Mouse (Mus musculus): ENCODE data around the gene Srbd1. TPM values are rescaled to one million over a fixed set of nuclear protein-coding genes. Genes with fewer than 3 reads are reported as not detected.
A peak's percentile ranks its signal among the peaks of the same experiment; 100 is the strongest.

Srbd1 gene
- polyA plus RNA-seq, 1 experiment from 2014 or later, result 8.0 TPM

- 95% methylated on average over 3 of the region's 3 CpGs for WGBS
- no peak overlapping the region for H3K27ac ChIP-seq
- no peak overlapping the region for H3K9ac ChIP-seq (ENCODE audit: low read depth, low read length)
- H3K27me3 ChIP-seq (ENCODE audit: insufficient read depth, low read length), result no peaks in the 10 kb centered on the region
- no peak for TF ChIP-seq CTCF (IDR thresholded peaks at IDR 0.05; ENCODE audit: low read depth)
- no peaks in the 10 kb centered on the region for H3K36me3 ChIP-seq (ENCODE audit: insufficient read depth, low read length)
- ATAC-seq (replicated peaks; ENCODE audit: low FRiP score, low read depth) (no peak), DNase-seq (ENCODE audit: low spot score) (no peak)
- no peak overlapping the region for H3K4me3 ChIP-seq (replicated peaks; ENCODE audit: low read depth, low read length)
- H3K4me1 ChIP-seq (replicated peaks; ENCODE audit: insufficient read depth, low read length), result 0 out of 2 replicates have a peak, but pooled peaks cover 8% of the 10 kb centered on the region
- no peak overlapping the region for H3K4me2 ChIP-seq (ENCODE audit: low read length)
- no peaks in the 10 kb centered on the region for H3K9me3 ChIP-seq (replicated peaks; ENCODE audit: low read length)
Observed at GRCm38 (mm10) chr17:86011849-86012248, 133.1 kb downstream of the Srbd1 start.

- Histone ChIP-seq H3K4me3 (replicated peaks; ENCODE audit: low read depth, low read length) (no peak overlapping the region), H3K9me3 (replicated peaks; ENCODE audit: low read length) (no peaks in the 10 kb centered on the region), H3K4me2 (ENCODE audit: low read length) (no peak overlapping the region), H3K9ac (ENCODE audit: low read depth, low read length) (no peak overlapping the region), H3K36me3 (ENCODE audit: insufficient read depth, low read length) (no peaks in the 10 kb centered on the region), H3K27ac (no peak overlapping the region), H3K27me3 (ENCODE audit: insufficient read depth, low read length) (no peaks in the 10 kb centered on the region), H3K4me1 (replicated peaks; ENCODE audit: insufficient read depth, low read length) (0 out of 2 replicates have a peak, but pooled peaks cover 5% of the 10 kb centered on the region)
- ATAC-seq (replicated peaks; ENCODE audit: low FRiP score, low read depth) (no peak), DNase-seq (ENCODE audit: low spot score) (peak; percentile 15)
- WGBS, result 34% methylated on average over 10 of the region's 10 CpGs
- TF ChIP-seq CTCF (IDR thresholded peaks at IDR 0.05; ENCODE audit: low read depth), result no peak
Observed at GRCm38 (mm10) chr17:86008401-86008800, 136.6 kb downstream of the Srbd1 start.

GRCm38 (mm10) chr17:86002113-86002512 is 142.9 kb downstream of the Srbd1 start:
- 95% methylated on average over 6 of the region's 6 CpGs for WGBS
- no peak for TF ChIP-seq CTCF (IDR thresholded peaks at IDR 0.05; ENCODE audit: low read depth)

GRCm38 (mm10) chr17:86001667-86002066 is 143.3 kb downstream of the Srbd1 start:
- no peak overlapping the region for H3K4me2 ChIP-seq (ENCODE audit: low read length)
- H3K9me3 ChIP-seq (replicated peaks; ENCODE audit: low read length), result no peaks in the 10 kb centered on the region; the same call in 1 of the 2 replicates
- no peaks in the 10 kb centered on the region for H3K4me1 ChIP-seq (replicated peaks; ENCODE audit: insufficient read depth, low read length)
- H3K9ac ChIP-seq (ENCODE audit: low read depth, low read length), result no peak overlapping the region
- DNase-seq (ENCODE audit: low spot score) (no peak), ATAC-seq (replicated peaks; ENCODE audit: low FRiP score, low read depth) (no peak)
- no peak overlapping the region for H3K27ac ChIP-seq
- H3K27me3 ChIP-seq (ENCODE audit: insufficient read depth, low read length), result no peaks in the 10 kb centered on the region
- no peak for TF ChIP-seq CTCF (IDR thresholded peaks at IDR 0.05; ENCODE audit: low read depth)
- H3K4me3 ChIP-seq (replicated peaks; ENCODE audit: low read depth, low read length), result no peak overlapping the region
- 91% methylated on average over 5 of the region's 5 CpGs for WGBS
- H3K36me3 ChIP-seq (ENCODE audit: insufficient read depth, low read length), result 0 out of 2 replicates have a peak, but pooled peaks cover 3% of the 10 kb centered on the region

More at GRCm38 (mm10) chr17:86002113-86002512, 142.9 kb downstream of the Srbd1 start:
- H3K36me3 ChIP-seq (ENCODE audit: insufficient read depth, low read length), result 0 out of 2 replicates have a peak, but pooled peaks cover 3% of the 10 kb centered on the region
- no peak overlapping the region for H3K9ac ChIP-seq (ENCODE audit: low read depth, low read length)
- no peaks in the 10 kb centered on the region for H3K4me1 ChIP-seq (replicated peaks; ENCODE audit: insufficient read depth, low read length)
- ATAC-seq (replicated peaks; ENCODE audit: low FRiP score, low read depth), result no peak
- no peaks in the 10 kb centered on the region for H3K27me3 ChIP-seq (ENCODE audit: insufficient read depth, low read length)
- no peak overlapping the region for H3K4me2 ChIP-seq (ENCODE audit: low read length)
- no peaks in the 10 kb centered on the region; the same call in 1 of the 2 replicates for H3K9me3 ChIP-seq (replicated peaks; ENCODE audit: low read length)
- H3K27ac ChIP-seq, result no peak overlapping the region
- no peak for DNase-seq (ENCODE audit: low spot score)
- H3K4me3 ChIP-seq (replicated peaks; ENCODE audit: low read depth, low read length), result no peak overlapping the region

GRCm38 (mm10) chr17:85995727-85996126 is 149.2 kb downstream of the Srbd1 start:
- DNase-seq (ENCODE audit: low spot score), result no peak
- H3K27ac ChIP-seq, result no peak overlapping the region
- no peak overlapping the region for H3K4me2 ChIP-seq (ENCODE audit: low read length)
- H3K9ac ChIP-seq (ENCODE audit: low read depth, low read length), result no peak overlapping the region
- H3K27me3 ChIP-seq (ENCODE audit: insufficient read depth, low read length), result no peaks in the 10 kb centered on the region
- no peak for ATAC-seq (replicated peaks; ENCODE audit: low FRiP score, low read depth)
- no peaks in the 10 kb centered on the region; the same call in 1 of the 2 replicates for H3K9me3 ChIP-seq (replicated peaks; ENCODE audit: low read length)
- H3K4me3 ChIP-seq (replicated peaks; ENCODE audit: low read depth, low read length), result no peak overlapping the region
- WGBS, result 76% methylated on average over 2 of the region's 2 CpGs
- no peaks in the 10 kb centered on the region for H3K4me1 ChIP-seq (replicated peaks; ENCODE audit: insufficient read depth, low read length)
- 0 out of 2 replicates have a peak, but pooled peaks cover 7% of the 10 kb centered on the region for H3K36me3 ChIP-seq (ENCODE audit: insufficient read depth, low read length)
- TF ChIP-seq CTCF (IDR thresholded peaks at IDR 0.05; ENCODE audit: low read depth), result no peak

GRCm38 (mm10) chr17:85995086-85995485 is 149.9 kb downstream of the Srbd1 start:
- Histone ChIP-seq H3K27ac (no peak overlapping the region), H3K4me2 (ENCODE audit: low read length) (no peak overlapping the region), H3K4me1 (replicated peaks; ENCODE audit: insufficient read depth, low read length) (no peaks in the 10 kb centered on the region), H3K27me3 (ENCODE audit: insufficient read depth, low read length) (no peaks in the 10 kb centered on the region), H3K36me3 (ENCODE audit: insufficient read depth, low read length) (0 out of 2 replicates have a peak, but pooled peaks cover 7% of the 10 kb centered on the region), H3K9ac (ENCODE audit: low read depth, low read length) (no peak overlapping the region), H3K4me3 (replicated peaks; ENCODE audit: low read depth, low read length) (no peak overlapping the region), H3K9me3 (replicated peaks; ENCODE audit: low read length) (no peaks in the 10 kb centered on the region; the same call in 1 of the 2 replicates)
- ATAC-seq (replicated peaks; ENCODE audit: low FRiP score, low read depth) (no peak), DNase-seq (ENCODE audit: low spot score) (no peak)
- 88% methylated on average over 4 of the region's 4 CpGs for WGBS
- TF ChIP-seq CTCF (IDR thresholded peaks at IDR 0.05; ENCODE audit: low read depth), result no peak

Measured in kidney, postnatal 0 days (tissue).